ENCODE assay signal across 8 mouse cellular contexts in genomic region chr2:50306663-50307320, GRCm38 (mm10). TPM values are rescaled to one million over a fixed set of nuclear protein-coding genes. Genes with fewer than 3 reads are reported as not detected.
A peak's percentile ranks its signal among the peaks of the same experiment; 100 is the strongest.
DNase-seq lines count a peak whose midpoint lies in the region; ATAC-seq and TF ChIP-seq lines count a peak whose summit lies in the region.

No protein-coding gene starts in this region.

- ATAC-seq in kidney, embryonic 14.5 days (ENCODE audit: low FRiP score, low TSS enrichment) = no peak
- ATAC-seq in megakaryocyte-erythroid progenitor cell, adult 5-6 weeks (replicated peaks; ENCODE audit: low FRiP score, low TSS enrichment, poor library complexity, severe bottlenecking) = peak; percentile 73; the same call in 1 of the 2 replicates

- no peak overlapping the region for H3K9ac ChIP-seq in kidney, embryonic 14.5 days (ENCODE audit: low read depth, low read length)

- no peaks in the 10 kb centered on the region for H3K36me3 ChIP-seq in kidney, embryonic 14.5 days (ENCODE audit: control insufficient read depth, insufficient read depth, low read length)
- no peaks in the 10 kb centered on the region for H3K36me3 ChIP-seq in E14TG2a.4 (ENCODE audit: insufficient read depth, low read length)
- H3K36me3 ChIP-seq in thymus, adult 2 months (ENCODE audit: control insufficient read depth, insufficient read depth, low read length) = no peaks in the 10 kb centered on the region

- H3K4me3 ChIP-seq in kidney, embryonic 14.5 days (ENCODE audit: low read length) = no peak overlapping the region
- H3K4me3 ChIP-seq in E14TG2a.4 (replicated peaks; ENCODE audit: low read length) = no peak overlapping the region
- no peak overlapping the region for H3K4me3 ChIP-seq in thymus, adult 2 months (ENCODE audit: control insufficient read depth, insufficient read depth, low read length)

- peak; percentile 38 to 56 for DNase-seq in kidney, adult 8-10 months
- DNase-seq in cerebellum, postnatal 10 days = peak; percentile 82 to 83
- peak; percentile 30 for DNase-seq in gastrocnemius, postnatal 14 days
- peak; percentile 55 to 65 for DNase-seq in kidney, postnatal 25 days
- DNase-seq in thymus, adult 2 months = peak; percentile 47

- TF ChIP-seq POLR2A in thymus, adult 2 months (IDR thresholded peaks at IDR 0.05; ENCODE audit: control insufficient read depth, extremely low read depth, insufficient read depth, low read length, poor library complexity) = no peak

- H3K27ac ChIP-seq in kidney, embryonic 14.5 days (ENCODE audit: low read depth, low read length) = no peak overlapping the region
- H3K27ac ChIP-seq in thymus, adult 2 months (ENCODE audit: control insufficient read depth, insufficient read depth, low read length) = no peak overlapping the region

- no peaks in the 10 kb centered on the region for H3K9me3 ChIP-seq in kidney, embryonic 14.5 days (ENCODE audit: control insufficient read depth, low read length)
- H3K9me3 ChIP-seq in E14TG2a.4 (ENCODE audit: low read length) = peaks cover 17% of the 10 kb centered on the region

- TF ChIP-seq CTCF in E14TG2a.4 (conservative IDR thresholded peaks at IDR 0.05; ENCODE audit: low read length) = peak; percentile 23
- TF ChIP-seq CTCF in thymus, adult 2 months (IDR thresholded peaks at IDR 0.05; ENCODE audit: borderline replicate concordance, control insufficient read depth, extremely low read depth, insufficient read depth, low read length, poor library complexity) = no peak

- intact Hi-C loops in gastrocnemius, postnatal 14 days (cut with DNase I; ENCODE audit: low total_unique reads) = loop anchor here (10.0 kb wide), 1 partner anchor 848 kb away; no protein-coding TSS in a partner anchor

- no peak overlapping the region for H3K4me2 ChIP-seq in kidney, embryonic 14.5 days (replicated peaks; ENCODE audit: low read depth, low read length)

- H3K27me3 ChIP-seq in kidney, embryonic 14.5 days (ENCODE audit: control insufficient read depth, insufficient read depth, low read length) = no peaks in the 10 kb centered on the region
- no peaks in the 10 kb centered on the region for H3K27me3 ChIP-seq in E14TG2a.4 (ENCODE audit: insufficient read depth, low read length)
- H3K27me3 ChIP-seq in thymus, adult 2 months (ENCODE audit: control insufficient read depth, insufficient read depth, low read length) = no peaks in the 10 kb centered on the region

- 42% methylated on average over 9 of the region's 9 CpGs for WGBS in kidney, embryonic 14.5 days
- 52% methylated on average over 9 of the region's 9 CpGs for WGBS in thymus, adult 2 months

- H3K4me1 ChIP-seq in kidney, embryonic 14.5 days (ENCODE audit: control insufficient read depth, insufficient read depth, low read length) = no peaks in the 10 kb centered on the region
- no peaks in the 10 kb centered on the region for H3K4me1 ChIP-seq in E14TG2a.4 (replicated peaks; ENCODE audit: low read depth, low read length)
- H3K4me1 ChIP-seq in thymus, adult 2 months (replicated peaks; ENCODE audit: control insufficient read depth, insufficient read depth, low read length) = no peaks in the 10 kb centered on the region

RNA-seq across cellular contexts. Expression of gene Mmadhc, which starts 10.2 kb away (rescaled TPM):
- polyA plus RNA-seq in kidney, embryonic 14.5 days (2014; fragmentation: Nextera tagmentation; extraction: Ambion mirVana) = 156 and 157 TPM in 2 replicates
- total RNA-seq in gastrocnemius, postnatal 14 days (2021) = 100 to 1,000 TPM; 114 to 117 TPM
- total RNA-seq in megakaryocyte-erythroid progenitor cell, adult 5-6 weeks (2014; fragmentation: Nextera tagmentation) = 72.5 and 106 TPM in 2 replicates
- 114 and 131 TPM in 2 replicates for total RNA-seq in megakaryocyte-erythroid progenitor cell, adult 5-6 weeks (2017)
- 50.1 and 59.5 TPM in 2 replicates for polyA plus RNA-seq in thymus, adult 2 months (2012; rRNA removed)

Comparison
In these comparisons a context has a peak if more than half of its experiments do, and no peak if none do; other contexts are left out.
1. DNase-seq: peak in every context shown above with its lines; median percentile 82 in cerebellum, postnatal 10 days; 60 in kidney, postnatal 25 days; 47 in kidney, adult 8-10 months; 47 in thymus, adult 2 months; 30 in gastrocnemius, postnatal 14 days.